Mouse (Mus musculus) testis, postnatal 14 days (tissue): ENCODE measurements around the gene Hdac11.
"Not testable (repeated sequence)": the region's sequence is repeated elsewhere in the genome, so short reads cannot be mapped to it uniquely, and the experiment has no call there.

ENCODE experiments used
- DNase-seq: peaks from one replicate; pipeline ENCODE4 v3.0.0; 2021; ENCODE audit warnings: low spot score

Gene Hdac11

GRCm38 (mm10) chr6:91156554-91157236 is at the start of gene Hdac11:
Hdac11 (plus strand) TSS chr6:91156665.
- DNase-seq = peak; percentile 89

- no peak for DNase-seq
These were observed 48.1 kb upstream of the Hdac11 start for GRCm38 (mm10) chr6:91108301-91108916.

GRCm38 (mm10) chr6:91108917-91109450 is 47.5 kb upstream of the Hdac11 start:
- no peak for DNase-seq

GRCm38 (mm10) chr6:91109489-91109888 is 47.0 kb upstream of the Hdac11 start:
- DNase-seq = no peak

- no peak for DNase-seq
These were observed 46.0 kb upstream of the Hdac11 start for GRCm38 (mm10) chr6:91110323-91111020.

GRCm38 (mm10) chr6:91111141-91111953 is 45.1 kb upstream of the Hdac11 start:
- no peak for DNase-seq

- DNase-seq = no peak
These were observed 44.6 kb upstream of the Hdac11 start for GRCm38 (mm10) chr6:91111954-91112252.

- no peak for DNase-seq
These were observed 41.7 kb upstream of the Hdac11 start for GRCm38 (mm10) chr6:91114716-91115115.

GRCm38 (mm10) chr6:91115158-91115557 is 41.3 kb upstream of the Hdac11 start:
- DNase-seq = no peak

GRCm38 (mm10) chr6:91115863-91116243 is 40.6 kb upstream of the Hdac11 start:
- DNase-seq = no peak

- peak; percentile 90 for DNase-seq
These were observed 40.0 kb upstream of the Hdac11 start, which contains the start of gene Nup210 for GRCm38 (mm10) chr6:91116244-91117145. Nup210 (minus strand) TSS chr6:91116829.

GRCm38 (mm10) chr6:91117149-91117548 is 39.3 kb upstream of the Hdac11 start:
- peak; percentile 35 for DNase-seq

GRCm38 (mm10) chr6:91118526-91118925 is 37.9 kb upstream of the Hdac11 start:
- DNase-seq = no peak

- no peak for DNase-seq
These were observed 36.3 kb upstream of the Hdac11 start for GRCm38 (mm10) chr6:91120206-91120605.

GRCm38 (mm10) chr6:91121089-91121488 is 35.4 kb upstream of the Hdac11 start:
- DNase-seq = not testable (repeated sequence)

GRCm38 (mm10) chr6:91123453-91123852 is 33.0 kb upstream of the Hdac11 start:
- DNase-seq = no peak

GRCm38 (mm10) chr6:91124286-91125227 is 31.9 kb upstream of the Hdac11 start:
- DNase-seq = no peak

- peak; percentile 50 for DNase-seq
These were observed 31.3 kb upstream of the Hdac11 start for GRCm38 (mm10) chr6:91125228-91125585.

- no peak for DNase-seq
These were observed 27.5 kb upstream of the Hdac11 start for GRCm38 (mm10) chr6:91128996-91129395.

GRCm38 (mm10) chr6:91130856-91131255 is 25.6 kb upstream of the Hdac11 start:
- no peak for DNase-seq
